Mouse (Mus musculus) myocyte (in vitro differentiated cells): ENCODE measurements at regions not wholly inside any gene's neighbourhood (a gene's known extent, or its start where the extent isn't known, plus 50 kb on each side); places are given as distances from the start of the nearest gene placed in this dataset.

Experiments
- CEBPB ChIP-seq: IDR thresholded peaks from 2 replicates; pipeline ENCODE4 v1.6.1; 2011; ENCODE audit warnings: mild to moderate bottlenecking, moderate library complexity; ENCODE audit not compliant: poor library complexity, insufficient read depth, severe bottlenecking
- E2F4 ChIP-seq: IDR thresholded peaks from one replicate; pipeline ENCODE4 v1.6.1; 2011; ENCODE audit warnings: mild to moderate bottlenecking, control low read depth, moderate library complexity; ENCODE audit not compliant: insufficient read depth
- MAX ChIP-seq: IDR thresholded peaks from one replicate; pipeline ENCODE4 v1.6.1; 2011; ENCODE audit warnings: low read depth, mild to moderate bottlenecking, control low read depth
- MYOG ChIP-seq, 3 experiments: IDR thresholded peaks; one replicate each; pipeline ENCODE4 v1.6.1; 2011; ENCODE audit warnings: control low read depth in 2 of 3, low read depth in 2 of 3, mild to moderate bottlenecking in 2 of 3; ENCODE audit not compliant: insufficient read length in 2 of 3, control insufficient read depth in 1 of 3, insufficient read depth in 1 of 3
- POLR2A ChIP-seq: IDR thresholded peaks from one replicate; pipeline ENCODE4 v1.6.1; 2011; ENCODE audit warnings: low read depth, mild to moderate bottlenecking, control low read depth, moderate library complexity; ENCODE audit not compliant: insufficient read length
- POLR2AphosphoS2 ChIP-seq: IDR thresholded peaks from one replicate; pipeline ENCODE4 v1.6.1; 2011; ENCODE audit warnings: low read depth, control low read depth; ENCODE audit not compliant: insufficient read length
- SRF ChIP-seq: IDR thresholded peaks from one replicate; pipeline ENCODE4 v1.6.1; 2011; ENCODE audit warnings: low read depth; ENCODE audit not compliant: control insufficient read depth, insufficient read length
- TCF12 ChIP-seq: IDR thresholded peaks from one replicate; pipeline ENCODE4 v1.6.1; 2011; ENCODE audit warnings: mild to moderate bottlenecking, control low read depth; ENCODE audit not compliant: poor library complexity, insufficient read depth, severe bottlenecking
- TCF3 ChIP-seq: IDR thresholded peaks from one replicate; pipeline ENCODE4 v1.6.1; 2011; ENCODE audit warnings: low read depth, control low read depth; ENCODE audit not compliant: insufficient read length
- USF1 ChIP-seq: IDR thresholded peaks from one replicate; pipeline ENCODE4 v1.6.1; 2011; ENCODE audit warnings: low read depth, mild to moderate bottlenecking, control low read depth, moderate library complexity

- TF ChIP-seq POLR2AphosphoS2 (no peak), POLR2A (no peak), CEBPB (no peak), E2F4 (no peak), TCF12 (no peak), MAX (no peak), MYOG (IDR thresholded peaks at IDR 0.05; ENCODE audit: control insufficient read depth in 1 of 3, insufficient read depth in 1 of 3, insufficient read length in 2 of 3, low read depth in 2 of 3) (no peak), USF1 (no peak), TCF3 (no peak), SRF (no peak)
Measured at GRCm38 (mm10) chr3:151323835-151324234, 113.9 kb upstream of the Adgrl4 start.
